8 mouse cellular contexts compared by ENCODE assay signal in the genomic region with DNA sequence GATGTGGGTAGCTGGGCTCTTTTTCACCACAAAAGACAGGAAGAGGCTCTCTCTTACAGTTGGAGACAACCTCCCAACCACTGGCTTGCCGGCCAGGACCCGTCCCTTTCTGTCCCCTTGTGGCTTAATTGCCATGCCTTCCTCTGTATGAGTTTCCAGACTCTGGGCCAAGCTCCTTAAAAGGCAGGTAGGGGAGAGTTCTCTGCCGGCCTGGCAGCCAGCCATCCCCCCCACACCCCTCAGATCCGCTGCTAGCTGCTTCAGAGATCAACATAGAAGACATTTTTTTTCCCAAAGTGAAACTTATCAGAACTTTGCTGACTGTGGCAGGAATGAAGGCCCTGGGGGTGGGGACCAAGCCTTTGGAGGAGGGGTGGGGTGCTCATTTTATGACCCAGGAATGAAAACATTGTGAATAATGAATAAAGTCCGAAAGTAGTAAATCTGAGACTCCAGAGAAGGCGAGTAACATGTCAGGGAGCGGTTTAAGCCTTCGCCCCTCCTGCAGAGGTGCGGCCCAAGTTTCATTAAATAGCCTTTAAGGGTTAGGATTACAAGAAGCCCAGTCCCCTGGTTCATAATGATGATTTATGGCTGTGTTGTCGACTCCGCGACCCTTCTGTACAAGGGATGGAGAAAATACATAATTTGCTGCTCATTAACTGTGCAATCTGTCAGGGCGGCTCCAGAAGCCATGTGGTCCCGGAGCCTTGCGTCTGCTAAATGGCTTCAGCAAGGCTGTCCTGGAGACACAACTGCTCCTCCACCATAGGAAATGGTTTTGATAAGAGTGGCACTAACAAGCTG. TPM values are rescaled to one million over a fixed set of nuclear protein-coding genes. Genes with fewer than 3 reads are reported as not detected.
DNase-seq lines count a peak whose midpoint lies in the region; ATAC-seq and TF ChIP-seq lines count a peak whose summit lies in the region.

No protein-coding gene starts in this region.

- no peak overlapping the region for H3K4me3 ChIP-seq in embryonic fibroblast, embryonic 13.5 days (ENCODE audit: insufficient read depth, low read length)
- no peak overlapping the region for H3K4me3 ChIP-seq in stomach, embryonic 14.5 days (ENCODE audit: low read depth, low read length)
- H3K4me3 ChIP-seq in midbrain, postnatal 0 days (ENCODE audit: low read depth, low read length) = no peak overlapping the region

- DNase-seq in embryo, embryonic 10 days (ENCODE audit: low spot score) = peak; percentile 70
- no peak for DNase-seq in embryo, embryonic 9.5 days (ENCODE audit: extremely low spot score)
- DNase-seq in heart, postnatal 10 days = peak; percentile 70 to 77
- DNase-seq in kidney, postnatal 25 days = peak; percentile 84 to 92
- DNase-seq in left cerebral cortex, postnatal 4 days = no peak
- DNase-seq in midbrain, postnatal 0 days (ENCODE audit: low spot score) = no peak

- TF ChIP-seq CTCF in embryonic fibroblast, embryonic 13.5 days (IDR thresholded peaks at IDR 0.05; ENCODE audit: borderline replicate concordance, insufficient read depth, low read length) = no peak
- TF ChIP-seq CTCF in midbrain, postnatal 0 days (IDR thresholded peaks at IDR 0.05) = no peak

- H3K27ac ChIP-seq in embryonic fibroblast, embryonic 13.5 days (ENCODE audit: insufficient read depth, low read length) = peak overlapping the region; percentile 55
- peak overlapping the region; percentile 68 for H3K27ac ChIP-seq in stomach, embryonic 14.5 days (ENCODE audit: low read length)
- H3K27ac ChIP-seq in midbrain, postnatal 0 days (ENCODE audit: low read depth, low read length) = no peak overlapping the region

- H3K9me3 ChIP-seq in stomach, embryonic 14.5 days (ENCODE audit: control insufficient read depth, low read depth, low read length) = no peaks in the 10 kb centered on the region
- no peaks in the 10 kb centered on the region for H3K9me3 ChIP-seq in midbrain, postnatal 0 days (ENCODE audit: low read length)

- H3K36me3 ChIP-seq in stomach, embryonic 14.5 days (ENCODE audit: control insufficient read depth, insufficient read depth, low read length) = peaks cover 18% of the 10 kb centered on the region
- H3K36me3 ChIP-seq in midbrain, postnatal 0 days (ENCODE audit: insufficient read depth, low read length) = 0 out of 2 replicates have a peak, but pooled peaks cover 3% of the 10 kb centered on the region

- H3K9ac ChIP-seq in stomach, embryonic 14.5 days (replicated peaks; ENCODE audit: low read depth, low read length) = no peak overlapping the region
- no peak overlapping the region for H3K9ac ChIP-seq in midbrain, postnatal 0 days (replicated peaks; ENCODE audit: low read length, poor library complexity, severe bottlenecking)

- 17% methylated on average over 15 of the region's 15 CpGs for WGBS in stomach, embryonic 14.5 days
- 65% methylated on average over 15 of the region's 15 CpGs for WGBS in midbrain, postnatal 0 days

- ATAC-seq in stomach, embryonic 14.5 days (ENCODE audit: insufficient number of reproducible peaks, insufficient read depth, low FRiP score, low read depth) = peak; percentile 30; the same call in 1 of the 2 replicates
- ATAC-seq in midbrain, postnatal 0 days (ENCODE audit: low FRiP score) = no peak

- TF ChIP-seq POLR2A in embryonic fibroblast, embryonic 13.5 days (IDR thresholded peaks at IDR 0.05; ENCODE audit: low read depth, low read length) = no peak

- peaks cover 21% of the 10 kb centered on the region for H3K4me1 ChIP-seq in embryonic fibroblast, embryonic 13.5 days (ENCODE audit: control insufficient read depth, insufficient read depth, low read length)
- peaks cover 43% of the 10 kb centered on the region for H3K4me1 ChIP-seq in stomach, embryonic 14.5 days (ENCODE audit: control insufficient read depth, insufficient read depth, low read length)
- H3K4me1 ChIP-seq in midbrain, postnatal 0 days (ENCODE audit: insufficient read depth, low read length) = no peaks in the 10 kb centered on the region

- H3K4me2 ChIP-seq in stomach, embryonic 14.5 days (replicated peaks; ENCODE audit: low read depth, low read length) = peak overlapping the region; percentile 17
- H3K4me2 ChIP-seq in midbrain, postnatal 0 days (ENCODE audit: low read depth, low read length, poor library complexity, severe bottlenecking) = no peak overlapping the region

- H3K27me3 ChIP-seq in stomach, embryonic 14.5 days (ENCODE audit: control insufficient read depth, insufficient read depth, low read length) = no peaks in the 10 kb centered on the region
- no peaks in the 10 kb centered on the region for H3K27me3 ChIP-seq in midbrain, postnatal 0 days (ENCODE audit: insufficient read depth, low read length)

- intact Hi-C loops in heart, postnatal 10 days (cut with DNase I) = no loop called here
- intact Hi-C loops in left cerebral cortex, postnatal 4 days (cut with DNase I) = no loop called here

RNA-seq across cellular contexts. Expression of a gene that starts 48.1 kb away (rescaled TPM):
- polyA plus RNA-seq in embryonic fibroblast, embryonic 13.5 days (2011; ENCODE audit: insufficient read length, low read depth, missing spikeins) = 35.6 and 44.4 TPM in 2 replicates
- 10 to 100 TPM; 73.2 to 73.9 TPM for total RNA-seq in heart, postnatal 10 days (2021)
- polyA plus RNA-seq in stomach, embryonic 14.5 days (2014; fragmentation: Nextera tagmentation; extraction: Ambion mirVana) = 51.1 and 51.9 TPM in 2 replicates
- total RNA-seq in left cerebral cortex, postnatal 4 days (2021) = 10 to 100 TPM; 65.1 to 71.3 TPM
- total RNA-seq in midbrain, postnatal 0 days (2014; rRNA removed) = 121 and 148 TPM in 2 replicates
- polyA plus RNA-seq in midbrain, postnatal 0 days (2015; fragmentation: Nextera tagmentation; extraction: Ambion mirVana) = 142 and 152 TPM in 2 replicates

Comparison
In these comparisons a context has a peak if more than half of its experiments do, and no peak if none do; other contexts are left out.
1. DNase-seq: peak in embryo, embryonic 10 days (single experiment), heart, postnatal 10 days (2 of 2) and kidney, postnatal 25 days (2 of 2); none in embryo, embryonic 9.5 days (single experiment), left cerebral cortex, postnatal 4 days (single experiment) and midbrain, postnatal 0 days (single experiment).